Mouse (Mus musculus): ENCODE measurements at regions not wholly inside any gene's neighbourhood (a gene's known extent, or its start where the extent isn't known, plus 50 kb on each side); places are given as distances from the start of the nearest gene placed in this dataset.
"Not testable (repeated sequence)": the region's sequence is repeated elsewhere in the genome, so short reads cannot be mapped to it uniquely, and the experiment has no call there.

DNA sequence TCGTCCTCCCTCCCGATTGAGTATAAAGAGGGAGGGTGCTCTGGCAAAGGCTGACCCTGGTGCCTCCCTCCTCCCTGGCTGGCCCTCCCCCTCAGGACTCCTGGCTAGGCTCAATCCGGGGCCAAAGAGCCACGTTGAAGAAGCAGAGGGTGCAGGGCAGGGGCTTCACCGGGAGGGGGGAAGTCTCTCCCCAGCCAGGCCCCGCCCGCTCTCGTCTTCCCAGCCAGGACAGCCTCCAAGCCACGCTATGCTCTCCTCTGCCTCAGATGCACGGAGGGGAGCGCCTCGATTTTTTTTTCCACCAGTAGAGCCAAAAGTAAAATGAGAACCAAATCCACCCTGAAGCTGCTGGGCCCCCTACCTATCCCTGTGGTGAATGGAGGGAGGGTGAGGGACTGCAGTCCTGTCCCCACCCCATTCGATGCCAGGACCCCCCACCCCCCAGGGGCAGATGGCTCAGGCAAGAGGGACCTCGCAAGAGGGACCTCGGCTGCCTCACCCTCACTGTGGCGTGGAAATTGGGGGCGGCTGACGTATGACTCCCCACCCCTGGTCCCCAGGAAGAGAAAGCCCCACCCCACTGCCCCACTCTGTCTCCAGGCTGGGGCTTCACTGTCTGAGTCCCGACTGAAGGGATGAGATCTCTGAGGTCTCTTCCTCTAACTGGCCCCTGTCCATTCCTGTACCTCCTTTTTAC, 53.2 kb upstream of the Col1a1 start:
- Histone ChIP-seq H3K36me3 (no peaks in the 10 kb centered on the region), H3K27ac (peak overlapping the region; percentile 100), H3K4me3 (peak overlapping the region; percentile 26), H3K4me1 (peaks cover 48% of the 10 kb centered on the region), H3K9ac (peak overlapping the region; percentile 48), H3K4me2 (replicated peaks) (peak overlapping the region; percentile 60), H3K27me3 (no peaks in the 10 kb centered on the region), H3K9me3 (0 out of 2 replicates have a peak, but pooled peaks cover 3% of the 10 kb centered on the region)
- 3% methylated on average over 19 of the region's 19 CpGs for WGBS
- peak; percentile 76 for ATAC-seq (ENCODE audit: low FRiP score, low read depth)

DNA sequence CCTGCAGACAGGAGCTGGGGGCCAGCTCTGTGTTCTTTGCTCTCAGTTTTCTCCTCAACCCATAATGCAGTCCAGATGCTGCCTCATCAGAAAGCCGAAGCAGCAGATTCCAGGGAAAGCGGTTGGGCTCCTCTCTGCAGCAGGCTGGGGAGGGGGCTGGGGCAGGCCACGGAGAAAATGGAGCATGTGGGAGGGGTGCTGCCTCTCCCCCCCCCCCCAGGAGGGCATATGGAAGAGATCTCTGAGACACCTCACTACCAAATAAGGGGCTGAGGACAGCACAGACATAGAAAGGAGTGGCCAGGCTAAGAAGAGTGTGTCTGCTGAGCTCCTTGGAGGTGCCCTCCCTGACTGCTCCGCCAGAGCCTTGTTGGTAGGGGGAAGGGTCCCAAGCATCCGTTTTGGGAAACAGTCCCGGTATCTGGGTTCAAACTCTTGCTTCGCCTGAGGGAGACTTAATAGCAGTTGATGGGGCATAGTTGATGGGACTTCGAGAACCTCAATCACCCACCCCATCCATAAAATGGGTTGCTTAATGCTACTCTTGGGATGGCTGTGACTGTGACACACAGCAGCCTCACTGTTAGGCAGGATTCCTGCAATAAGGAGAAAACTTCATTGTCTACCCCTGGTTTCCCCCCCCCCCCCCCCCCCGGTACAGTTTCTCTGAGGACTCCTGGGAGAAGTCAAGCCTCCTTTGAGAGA, 53.9 kb upstream of the Col1a1 start:
- Histone ChIP-seq H3K9ac (peak overlapping the region; percentile 48; the same call in 1 of the 2 replicates), H3K4me1 (peaks cover 55% of the 10 kb centered on the region), H3K9me3 (0 out of 2 replicates have a peak, but pooled peaks cover 2% of the 10 kb centered on the region), H3K27me3 (no peaks in the 10 kb centered on the region), H3K36me3 (no peaks in the 10 kb centered on the region), H3K4me2 (replicated peaks) (peak overlapping the region; percentile 60), H3K27ac (peak overlapping the region; percentile 100), H3K4me3 (peak overlapping the region; percentile 26)
- peak; percentile 80 for ATAC-seq (ENCODE audit: low FRiP score, low read depth)
- WGBS: 9% methylated on average over 8 of the region's 9 CpGs

DNA sequence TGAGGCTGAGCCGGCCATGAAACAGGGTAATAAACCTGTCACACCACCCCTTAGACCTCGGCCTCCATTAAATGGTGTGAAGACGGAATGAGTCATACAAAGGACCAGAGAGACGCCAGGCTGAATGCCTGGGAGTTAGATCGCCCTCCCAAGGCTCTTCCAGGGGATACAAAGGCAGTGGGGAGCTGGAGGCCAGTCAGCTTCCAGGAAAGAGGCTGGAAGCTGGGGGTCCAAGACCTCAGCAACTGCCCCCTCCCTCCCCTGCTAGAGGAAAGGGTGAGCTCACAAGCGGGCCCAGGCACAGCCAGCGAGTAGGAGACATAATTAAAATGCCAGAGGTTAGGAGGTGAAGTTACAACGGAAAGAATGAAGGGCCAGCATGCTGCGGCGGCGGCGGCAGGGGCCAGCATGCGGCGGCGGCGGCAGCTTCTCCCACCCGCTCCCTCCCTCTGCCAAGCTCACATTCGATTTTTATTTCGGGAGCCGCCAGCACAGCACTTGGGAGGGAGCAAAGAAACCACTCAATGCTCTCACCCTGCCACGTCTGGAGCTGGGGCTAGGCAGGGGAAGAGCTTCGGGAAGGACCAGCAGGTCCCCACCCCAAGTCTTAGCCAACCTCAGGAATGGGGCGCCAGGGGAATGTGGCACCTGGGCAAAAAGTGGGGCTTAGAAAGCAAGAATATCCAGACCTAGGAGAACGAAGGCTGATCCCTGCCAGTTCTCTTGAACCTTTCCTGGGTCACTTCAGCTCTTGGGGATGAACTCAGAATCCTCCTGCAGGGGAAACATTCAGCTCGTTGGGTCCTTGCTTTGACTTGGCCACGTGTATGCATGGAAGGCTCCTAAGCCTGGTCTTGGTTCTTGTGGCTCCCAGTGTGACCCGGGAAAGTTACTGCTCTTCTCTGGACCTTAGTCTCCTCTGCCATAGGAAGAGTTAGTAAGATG, 54.9 kb upstream of the Col1a1 start:
- Histone ChIP-seq H3K4me2 (replicated peaks) (peak overlapping the region; percentile 60), H3K9me3 (no peaks in the 10 kb centered on the region), H3K4me1 (peaks cover 64% of the 10 kb centered on the region), H3K27ac (peak overlapping the region; percentile 100), H3K4me3 (peak overlapping the region; percentile 26), H3K9ac (peak overlapping the region; percentile 59), H3K36me3 (no peaks in the 10 kb centered on the region), H3K27me3 (no peaks in the 10 kb centered on the region)
- under 1% methylated on average over 25 of the region's 27 CpGs for WGBS
- peak; percentile 16 for ATAC-seq (ENCODE audit: low FRiP score, low read depth)

GRCm38 (mm10) chr11:94876707-94877106, 59.3 kb upstream of the Col1a1 start:
- no peaks in the 10 kb centered on the region for H3K27me3 ChIP-seq
- H3K9me3 ChIP-seq: no peaks in the 10 kb centered on the region
- peaks cover 76% of the 10 kb centered on the region for H3K4me1 ChIP-seq
- H3K36me3 ChIP-seq: no peaks in the 10 kb centered on the region
- no peak overlapping the region for H3K4me3 ChIP-seq
- H3K4me2 ChIP-seq (replicated peaks): 0 out of 2 replicates have a peak overlapping the region, but pooled peaks have one; percentile 3
- 4% methylated on average over 1 of the region's 1 CpGs for WGBS
- H3K9ac ChIP-seq: no peak overlapping the region
- peak overlapping the region; percentile 6; the same call in 1 of the 2 replicates for H3K27ac ChIP-seq
- no peak for ATAC-seq (ENCODE audit: low FRiP score, low read depth)

DNA sequence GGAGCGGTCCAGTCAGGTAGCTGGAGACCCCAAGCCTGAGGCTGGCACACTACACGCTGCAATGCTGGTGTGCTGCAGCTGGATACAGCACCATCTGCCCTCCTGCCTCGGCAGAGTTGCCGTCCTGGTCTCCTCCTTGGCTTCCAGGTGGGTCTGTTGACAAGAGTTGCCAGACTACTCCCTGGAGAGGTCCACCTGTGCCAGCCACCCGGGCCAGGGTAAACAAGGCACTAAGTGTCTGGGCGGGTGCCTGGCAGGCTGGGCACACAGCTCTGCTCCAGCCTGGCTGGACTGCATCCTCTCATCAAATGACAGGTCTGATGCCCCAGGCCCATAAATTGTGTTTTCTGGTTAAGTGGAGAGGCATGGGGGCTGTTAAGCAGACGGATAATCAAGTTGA, 61.0 kb upstream of the Col1a1 start:
- Histone ChIP-seq H3K4me1 (peaks cover 64% of the 10 kb centered on the region), H3K36me3 (no peaks in the 10 kb centered on the region), H3K27ac (0 out of 2 replicates have a peak overlapping the region, but pooled peaks have one; percentile 10), H3K4me3 (no peak overlapping the region), H3K9ac (no peak overlapping the region), H3K27me3 (no peaks in the 10 kb centered on the region), H3K4me2 (replicated peaks) (no peak overlapping the region), H3K9me3 (no peaks in the 10 kb centered on the region)
- ATAC-seq (ENCODE audit: low FRiP score, low read depth): no peak
- WGBS: 50% methylated on average over 7 of the region's 7 CpGs

DNA sequence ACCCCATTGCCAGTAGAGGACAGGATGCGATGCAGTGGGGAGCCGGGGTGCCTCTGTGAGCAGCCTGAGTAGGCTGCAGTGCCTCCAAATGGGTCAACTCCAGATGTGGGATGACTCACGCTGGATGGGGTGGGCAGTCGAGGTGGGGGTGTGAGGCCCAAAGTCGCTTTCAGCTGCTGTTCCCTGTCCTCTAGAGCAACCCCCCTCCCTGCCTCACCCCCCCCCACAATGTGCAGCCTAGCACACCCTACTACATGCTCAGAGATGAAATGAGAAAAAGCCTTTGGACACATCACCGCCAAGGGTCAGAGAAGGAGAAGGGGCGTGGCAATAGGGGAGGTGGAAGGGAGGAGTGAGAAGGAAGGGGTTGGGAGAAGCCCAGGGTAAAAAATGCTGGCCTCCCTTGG, 61.9 kb upstream of the Col1a1 start:
- H3K4me2 ChIP-seq (replicated peaks): peak overlapping the region; percentile 62

DNA sequence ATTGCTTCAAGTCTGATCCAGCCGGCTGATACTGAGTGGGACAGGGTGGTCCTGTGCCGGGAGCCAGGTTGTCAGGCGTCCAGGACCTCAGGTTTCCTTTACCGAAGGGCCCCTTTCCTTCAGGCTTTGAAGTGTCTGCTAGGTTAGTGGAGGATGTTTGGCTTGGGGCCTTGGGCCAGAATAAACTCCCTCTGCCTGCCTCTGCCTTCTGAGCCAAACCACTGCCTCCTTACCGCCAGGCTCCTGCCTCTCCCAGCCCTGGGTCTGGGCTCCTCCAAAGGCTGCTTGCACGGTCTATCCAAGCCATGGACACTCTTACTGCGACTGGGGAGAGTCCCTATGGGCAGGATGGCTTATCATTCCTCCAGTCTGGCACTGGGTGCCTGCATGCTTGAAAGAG, 62.3 kb upstream of the Col1a1 start:
- Histone ChIP-seq H3K9me3 (no peaks in the 10 kb centered on the region), H3K27ac (peak overlapping the region; percentile 90), H3K4me3 (peak overlapping the region; percentile 25), H3K36me3 (no peaks in the 10 kb centered on the region), H3K9ac (peak overlapping the region; percentile 48; the same call in 1 of the 2 replicates), H3K4me1 (peaks cover 64% of the 10 kb centered on the region), H3K27me3 (no peaks in the 10 kb centered on the region), H3K4me2 (replicated peaks) (peak overlapping the region; percentile 62)
- 4% methylated on average over 7 of the region's 7 CpGs for WGBS
- ATAC-seq (ENCODE audit: low FRiP score, low read depth): 0 out of 2 replicates have a peak, but pooled peaks have one; percentile 20

More for the DNA sequence above, 61.9 kb upstream of the Col1a1 start:
- Histone ChIP-seq H3K27ac (peak overlapping the region; percentile 90), H3K9me3 (no peaks in the 10 kb centered on the region), H3K36me3 (no peaks in the 10 kb centered on the region), H3K4me1 (peaks cover 64% of the 10 kb centered on the region), H3K27me3 (no peaks in the 10 kb centered on the region), H3K9ac (peak overlapping the region; percentile 48; the same call in 1 of the 2 replicates), H3K4me3 (peak overlapping the region; percentile 25; the same call in 1 of the 2 replicates)
- 0 out of 2 replicates have a peak, but pooled peaks have one; percentile 17 for ATAC-seq (ENCODE audit: low FRiP score, low read depth)
- WGBS: 12% methylated on average over 7 of the region's 7 CpGs

- peak overlapping the region; percentile 27; the same call in 1 of the 2 replicates for H3K9ac ChIP-seq
- H3K4me1 ChIP-seq: peaks cover 58% of the 10 kb centered on the region
- no peaks in the 10 kb centered on the region for H3K27me3 ChIP-seq
- ATAC-seq (ENCODE audit: low FRiP score, low read depth): peak; percentile 76
- WGBS: 2% methylated on average over 19 of the region's 19 CpGs
- H3K4me3 ChIP-seq: peak overlapping the region; percentile 25
- no peaks in the 10 kb centered on the region for H3K9me3 ChIP-seq
- no peaks in the 10 kb centered on the region for H3K36me3 ChIP-seq
- H3K27ac ChIP-seq: peak overlapping the region; percentile 90
- peak overlapping the region; percentile 62 for H3K4me2 ChIP-seq (replicated peaks)
Measured at GRCm38 (mm10) chr11:94872921-94873320, 63.1 kb upstream of the Col1a1 start.

DNA sequence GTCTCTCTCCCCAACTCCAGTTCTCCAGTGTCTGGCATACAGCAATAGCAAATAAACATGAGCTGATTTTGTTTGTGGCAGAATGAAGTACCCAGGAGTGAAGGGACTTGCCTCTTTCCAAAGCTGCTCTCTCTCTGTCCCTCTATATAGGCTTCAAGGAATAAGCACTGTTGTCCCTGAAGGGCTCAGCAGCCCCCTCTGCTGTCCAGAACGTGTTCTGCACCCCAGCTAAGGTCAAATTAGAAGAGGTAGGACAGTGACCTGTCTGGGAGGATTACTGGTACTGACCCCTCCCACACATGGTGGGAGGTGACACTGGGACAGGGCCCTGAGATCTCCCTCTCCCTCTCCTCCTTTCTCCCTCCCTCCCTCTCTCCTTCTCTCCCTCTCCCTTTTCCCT, 65.7 kb upstream of the Col1a1 start:
- Histone ChIP-seq H3K4me3 (no peak overlapping the region), H3K9ac (no peak overlapping the region), H3K4me1 (peaks cover 41% of the 10 kb centered on the region), H3K27me3 (no peaks in the 10 kb centered on the region), H3K27ac (no peak overlapping the region), H3K9me3 (no peaks in the 10 kb centered on the region), H3K36me3 (no peaks in the 10 kb centered on the region), H3K4me2 (replicated peaks) (peak overlapping the region; percentile 25; the same call in 1 of the 2 replicates)
- 0% methylated on average over 1 of the region's 1 CpGs for WGBS
- ATAC-seq (ENCODE audit: low FRiP score, low read depth): no peak

GRCm38 (mm10) chr11:94869866-94870265, 66.2 kb upstream of the Col1a1 start:
- H3K9ac ChIP-seq, H3K27me3 ChIP-seq, H3K4me3 ChIP-seq, H3K36me3 ChIP-seq, H3K9me3 ChIP-seq: not testable (repeated sequence)
- Histone ChIP-seq H3K4me1 (peaks cover 36% of the 10 kb centered on the region), H3K27ac (0 out of 2 replicates have a peak overlapping the region, but pooled peaks have one; percentile 16), H3K4me2 (replicated peaks) (peak overlapping the region; percentile 25; the same call in 1 of the 2 replicates)
- WGBS: 15% methylated on average over 4 of the region's 4 CpGs
- ATAC-seq (ENCODE audit: low FRiP score, low read depth): peak; percentile 34; the same call in 1 of the 2 replicates

GRCm38 (mm10) chr11:94866176-94866967, 69.7 kb upstream of the Col1a1 start:
- 12% methylated on average over 9 of the region's 9 CpGs for WGBS
- peak; percentile 66; the same call in 1 of the 2 replicates for ATAC-seq (ENCODE audit: low FRiP score, low read depth)
- no peak overlapping the region for H3K4me2 ChIP-seq (replicated peaks)

More at GRCm38 (mm10) chr11:94866176-94866967, 69.7 kb upstream of the Col1a1 start:
- no peak overlapping the region for H3K9ac ChIP-seq
- H3K4me1 ChIP-seq: peaks cover 8% of the 10 kb centered on the region; the same call in 1 of the 2 replicates
- no peak overlapping the region for H3K27ac ChIP-seq
- no peaks in the 10 kb centered on the region for H3K9me3 ChIP-seq
- H3K4me3 ChIP-seq: no peak overlapping the region
- no peaks in the 10 kb centered on the region for H3K36me3 ChIP-seq
- no peaks in the 10 kb centered on the region for H3K27me3 ChIP-seq

All from limb, embryonic 13.5 days (tissue).